Mouse (Mus musculus): ENCODE results near the gene Pon3. TPM values are rescaled to one million over a fixed set of nuclear protein-coding genes. Genes with fewer than 3 reads are reported as not detected.

Pon3 gene
- polyA plus RNA-seq, 1 experiment from 2014 or later: 12.3 TPM

GRCm38 (mm10) chr6:5287392-5287791 lies 31.3 kb upstream of the Pon3 start:
- no peaks in the 10 kb centered on the region for H3K9me3 ChIP-seq (replicated peaks)
- WGBS: 83% methylated on average over 2 of the region's 2 CpGs
- H3K27ac ChIP-seq: no peak overlapping the region
- no peak overlapping the region for H3K4me2 ChIP-seq
- peaks cover 4% of the 10 kb centered on the region; the same call in 1 of the 2 replicates for H3K4me1 ChIP-seq
- no peak overlapping the region for H3K4me3 ChIP-seq (replicated peaks)
- H3K9ac ChIP-seq: no peak overlapping the region
- H3K36me3 ChIP-seq: peaks cover 9% of the 10 kb centered on the region; the same call in 1 of the 2 replicates
- no peaks in the 10 kb centered on the region for H3K27me3 ChIP-seq
- ATAC-seq (replicated peaks; ENCODE audit: low FRiP score): no peak; the same call in 1 of the 2 replicates

- H3K27ac ChIP-seq: no peak overlapping the region
- H3K9ac ChIP-seq: no peak overlapping the region
- no peak; the same call in 1 of the 2 replicates for ATAC-seq (replicated peaks; ENCODE audit: low FRiP score)
- 0 out of 2 replicates have a peak, but pooled peaks cover 3% of the 10 kb centered on the region for H3K4me1 ChIP-seq
- H3K36me3 ChIP-seq: peaks cover 4% of the 10 kb centered on the region; the same call in 1 of the 2 replicates
- no peaks in the 10 kb centered on the region for H3K27me3 ChIP-seq
- H3K9me3 ChIP-seq (replicated peaks): no peaks in the 10 kb centered on the region
- H3K4me2 ChIP-seq: no peak overlapping the region
- no peak overlapping the region for H3K4me3 ChIP-seq (replicated peaks)
- 64% methylated on average over 7 of the region's 7 CpGs for WGBS
These were observed 26.3 kb upstream of the Pon3 start for GRCm38 (mm10) chr6:5282418-5282817.

GRCm38 (mm10) chr6:5280576-5281305 lies 24.7 kb upstream of the Pon3 start:
- H3K9me3 ChIP-seq (replicated peaks): no peaks in the 10 kb centered on the region
- no peak overlapping the region for H3K27ac ChIP-seq
- no peak for ATAC-seq (replicated peaks; ENCODE audit: low FRiP score)

GRCm38 (mm10) chr6:5277972-5278371 lies 21.9 kb upstream of the Pon3 start:
- Histone ChIP-seq H3K36me3 (peaks cover 19% of the 10 kb centered on the region), H3K9me3 (replicated peaks) (no peaks in the 10 kb centered on the region), H3K9ac (no peak overlapping the region), H3K4me1 (0 out of 2 replicates have a peak, but pooled peaks cover 3% of the 10 kb centered on the region), H3K4me3 (replicated peaks) (no peak overlapping the region), H3K27ac (no peak overlapping the region), H3K27me3 (no peaks in the 10 kb centered on the region), H3K4me2 (no peak overlapping the region)
- no peak for ATAC-seq (replicated peaks; ENCODE audit: low FRiP score)
- WGBS: 37% methylated on average over 5 of the region's 5 CpGs

More at GRCm38 (mm10) chr6:5280576-5281305, 24.7 kb upstream of the Pon3 start:
- WGBS: 50% methylated on average over 6 of the region's 6 CpGs
- Histone ChIP-seq H3K4me1 (0 out of 2 replicates have a peak, but pooled peaks cover 3% of the 10 kb centered on the region), H3K4me3 (replicated peaks) (no peak overlapping the region), H3K36me3 (peaks cover 12% of the 10 kb centered on the region), H3K9ac (no peak overlapping the region), H3K4me2 (no peak overlapping the region), H3K27me3 (no peaks in the 10 kb centered on the region)

GRCm38 (mm10) chr6:5269641-5270040 lies 13.6 kb upstream of the Pon3 start:
- Histone ChIP-seq H3K4me3 (replicated peaks) (no peak overlapping the region), H3K27me3 (no peaks in the 10 kb centered on the region), H3K9ac (no peak overlapping the region), H3K4me2 (no peak overlapping the region), H3K4me1 (no peaks in the 10 kb centered on the region), H3K27ac (no peak overlapping the region), H3K9me3 (replicated peaks) (no peaks in the 10 kb centered on the region), H3K36me3 (peaks cover 20% of the 10 kb centered on the region)
- ATAC-seq (replicated peaks; ENCODE audit: low FRiP score): no peak
- WGBS: 86% methylated on average over 6 of the region's 6 CpGs

GRCm38 (mm10) chr6:5264793-5265192 lies 8.7 kb upstream of the Pon3 start:
- H3K9ac ChIP-seq: no peak overlapping the region
- H3K4me3 ChIP-seq (replicated peaks): no peak overlapping the region

GRCm38 (mm10) chr6:5263250-5263999 lies 7.3 kb upstream of the Pon3 start:
- H3K4me1 ChIP-seq: no peaks in the 10 kb centered on the region
- H3K36me3 ChIP-seq: 0 out of 2 replicates have a peak, but pooled peaks cover 8% of the 10 kb centered on the region
- H3K27me3 ChIP-seq: no peaks in the 10 kb centered on the region
- H3K9ac ChIP-seq: no peak overlapping the region
- H3K4me3 ChIP-seq (replicated peaks): no peak overlapping the region
- 82% methylated on average over 8 of the region's 8 CpGs for WGBS
- ATAC-seq (replicated peaks; ENCODE audit: low FRiP score): no peak
- no peak overlapping the region for H3K27ac ChIP-seq
- H3K9me3 ChIP-seq (replicated peaks): no peaks in the 10 kb centered on the region
- H3K4me2 ChIP-seq: no peak overlapping the region

More at GRCm38 (mm10) chr6:5264793-5265192, 8.7 kb upstream of the Pon3 start:
- ATAC-seq (replicated peaks; ENCODE audit: low FRiP score): no peak
- Histone ChIP-seq H3K27me3 (no peaks in the 10 kb centered on the region), H3K36me3 (0 out of 2 replicates have a peak, but pooled peaks cover 11% of the 10 kb centered on the region), H3K27ac (no peak overlapping the region), H3K4me2 (no peak overlapping the region), H3K9me3 (replicated peaks) (no peaks in the 10 kb centered on the region), H3K4me1 (no peaks in the 10 kb centered on the region)
- WGBS: 78% methylated on average over 8 of the region's 8 CpGs

GRCm38 (mm10) chr6:5262322-5263249 lies 6.5 kb upstream of the Pon3 start:
- Histone ChIP-seq H3K9ac (no peak overlapping the region), H3K9me3 (replicated peaks) (no peaks in the 10 kb centered on the region), H3K4me2 (no peak overlapping the region), H3K27me3 (no peaks in the 10 kb centered on the region), H3K36me3 (0 out of 2 replicates have a peak, but pooled peaks cover 5% of the 10 kb centered on the region), H3K27ac (no peak overlapping the region), H3K4me1 (no peaks in the 10 kb centered on the region), H3K4me3 (replicated peaks) (no peak overlapping the region)
- WGBS: 74% methylated on average over 9 of the region's 10 CpGs
- no peak for ATAC-seq (replicated peaks; ENCODE audit: low FRiP score)

- H3K4me2 ChIP-seq: peak overlapping the region; percentile 69
- H3K4me3 ChIP-seq (replicated peaks): peak overlapping the region; percentile 51
- H3K27ac ChIP-seq: no peak overlapping the region
- no peaks in the 10 kb centered on the region for H3K36me3 ChIP-seq
- H3K9me3 ChIP-seq (replicated peaks): no peaks in the 10 kb centered on the region
- no peaks in the 10 kb centered on the region for H3K27me3 ChIP-seq
- no peak overlapping the region for H3K9ac ChIP-seq
- 35% methylated on average over 6 of the region's 6 CpGs for WGBS
- peaks cover 8% of the 10 kb centered on the region; the same call in 1 of the 2 replicates for H3K4me1 ChIP-seq
- ATAC-seq (replicated peaks; ENCODE audit: low FRiP score): no peak
These were observed 795 bp downstream of the Pon3 start for GRCm38 (mm10) chr6:5255291-5255690.

- Histone ChIP-seq H3K4me2 (peak overlapping the region; percentile 69; the same call in 1 of the 2 replicates), H3K9ac (no peak overlapping the region), H3K9me3 (replicated peaks) (no peaks in the 10 kb centered on the region), H3K4me3 (replicated peaks) (no peak overlapping the region), H3K36me3 (no peaks in the 10 kb centered on the region), H3K27ac (no peak overlapping the region), H3K4me1 (peaks cover 8% of the 10 kb centered on the region; the same call in 1 of the 2 replicates), H3K27me3 (no peaks in the 10 kb centered on the region)
- ATAC-seq (replicated peaks; ENCODE audit: low FRiP score): no peak
- WGBS: 94% methylated on average over 2 of the region's 2 CpGs
These were observed 1.2 kb downstream of the Pon3 start for GRCm38 (mm10) chr6:5254869-5255268.

GRCm38 (mm10) chr6:5245926-5246325 lies 10.2 kb downstream of the Pon3 start:
- no peaks in the 10 kb centered on the region for H3K27me3 ChIP-seq
- no peak overlapping the region for H3K4me3 ChIP-seq (replicated peaks)
- H3K9ac ChIP-seq: no peak overlapping the region
- H3K4me2 ChIP-seq: no peak overlapping the region
- H3K36me3 ChIP-seq: no peaks in the 10 kb centered on the region
- no peaks in the 10 kb centered on the region for H3K9me3 ChIP-seq (replicated peaks)
- H3K27ac ChIP-seq: no peak overlapping the region
- WGBS: 90% methylated on average over 6 of the region's 6 CpGs
- H3K4me1 ChIP-seq: no peaks in the 10 kb centered on the region
- no peak for ATAC-seq (replicated peaks; ENCODE audit: low FRiP score)
